Mouse (Mus musculus) R1 (cell line): ENCODE measurements around the gene Cntn6.
A peak's percentile ranks its signal among the peaks of the same experiment; 100 is the strongest.

ENCODE experiments used
- DNase-seq: peaks from one replicate; pipeline ENCODE4 v3.0.0-alpha.2; 2018; ENCODE audit warnings: low read depth, low spot score

Gene Cntn6

GRCm38 (mm10) chr6:104492490-104493431 lies at the start of gene Cntn6:
TSS of gene Cntn6 (plus strand) at chr6:104492790.
- DNase-seq = peak; percentile 8

- DNase-seq = no peak
Measured at GRCm38 (mm10) chr6:104443731-104444130, 48.9 kb upstream of the Cntn6 start.

GRCm38 (mm10) chr6:104470706-104471105 lies 21.9 kb upstream of the Cntn6 start:
- no peak for DNase-seq

- DNase-seq = peak; percentile 1
Measured at GRCm38 (mm10) chr6:104479242-104479641, 13.3 kb upstream of the Cntn6 start.

- no peak for DNase-seq
Measured at GRCm38 (mm10) chr6:104493459-104493858, 869 bp downstream of the Cntn6 start.

GRCm38 (mm10) chr6:104495801-104496200 lies 3.2 kb downstream of the Cntn6 start:
- DNase-seq = no peak

GRCm38 (mm10) chr6:104563993-104564392 lies 71.4 kb downstream of the Cntn6 start:
- no peak for DNase-seq

- no peak for DNase-seq
Measured at GRCm38 (mm10) chr6:104569564-104569963, 77.0 kb downstream of the Cntn6 start.

GRCm38 (mm10) chr6:104588028-104588427 lies 95.4 kb downstream of the Cntn6 start:
- no peak for DNase-seq

- no peak for DNase-seq
Measured at GRCm38 (mm10) chr6:104600838-104601397, 108.3 kb downstream of the Cntn6 start.

GRCm38 (mm10) chr6:104602894-104603293 lies 110.3 kb downstream of the Cntn6 start:
- DNase-seq = no peak

GRCm38 (mm10) chr6:104603371-104603770 lies 110.8 kb downstream of the Cntn6 start:
- no peak for DNase-seq

- no peak for DNase-seq
Measured at GRCm38 (mm10) chr6:104605214-104605613, 112.6 kb downstream of the Cntn6 start.

GRCm38 (mm10) chr6:104653518-104653917 lies 160.9 kb downstream of the Cntn6 start:
- DNase-seq = no peak

- DNase-seq = no peak
Measured at GRCm38 (mm10) chr6:104668701-104669100, 176.1 kb downstream of the Cntn6 start.

- DNase-seq = no peak
Measured at GRCm38 (mm10) chr6:104674249-104674648, 181.7 kb downstream of the Cntn6 start.

- DNase-seq = no peak
Measured at GRCm38 (mm10) chr6:104679809-104680495, 187.4 kb downstream of the Cntn6 start.

- DNase-seq = no peak
Measured at GRCm38 (mm10) chr6:104687980-104688379, 195.4 kb downstream of the Cntn6 start.

GRCm38 (mm10) chr6:104688439-104689125 lies 196.0 kb downstream of the Cntn6 start:
- no peak for DNase-seq

GRCm38 (mm10) chr6:104728571-104728970 lies 236.0 kb downstream of the Cntn6 start:
- no peak for DNase-seq

- DNase-seq = no peak
Measured at GRCm38 (mm10) chr6:104734256-104734655, 241.7 kb downstream of the Cntn6 start.

- DNase-seq = no peak
Measured at GRCm38 (mm10) chr6:104738999-104739398, 246.4 kb downstream of the Cntn6 start.
